Mouse (Mus musculus): ENCODE measurements around the gene Ift22. TPM values are rescaled to one million over a fixed set of nuclear protein-coding genes. Genes with fewer than 3 reads are reported as not detected.
"Not testable (repeated sequence)": the region's sequence is repeated elsewhere in the genome, so short reads cannot be mapped to it uniquely, and the experiment has no call there.

Ift22 gene
- polyA plus RNA-seq, 1 experiment from 2014 or later: 72.5 TPM

DNA sequence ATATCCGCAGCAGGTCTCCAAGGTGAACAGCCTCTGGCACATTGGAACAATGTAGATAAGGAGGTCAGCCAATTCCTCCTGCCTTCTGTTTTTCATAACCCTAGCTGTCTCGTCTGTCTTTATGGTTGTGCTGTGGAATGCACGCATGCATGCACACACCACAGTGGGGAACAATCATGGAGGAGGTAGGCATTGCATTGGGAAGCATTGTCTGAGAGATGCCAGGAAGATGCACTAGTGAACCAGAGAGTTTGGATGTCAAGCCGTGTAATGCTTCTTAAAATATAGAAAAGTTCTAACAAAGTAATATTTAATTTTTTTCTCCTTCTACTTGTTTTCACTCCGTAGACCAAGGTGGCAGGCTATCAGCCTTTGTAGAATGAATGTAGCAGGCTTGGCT lies 25.0 kb downstream of the Ift22 start:
- WGBS: 85% methylated on average over 5 of the region's 5 CpGs
- no peak for DNase-seq (ENCODE audit: low spot score)
- Histone ChIP-seq H3K9me3 (replicated peaks; ENCODE audit: control insufficient read depth, low read length) (no peaks in the 10 kb centered on the region), H3K9ac (replicated peaks; ENCODE audit: low read length) (no peak overlapping the region), H3K4me1 (ENCODE audit: control insufficient read depth, insufficient read depth, low read length) (no peaks in the 10 kb centered on the region), H3K27me3 (ENCODE audit: control insufficient read depth, insufficient read depth, low read length) (no peaks in the 10 kb centered on the region), H3K36me3 (replicated peaks; ENCODE audit: control insufficient read depth, insufficient read depth, low read depth, low read length) (no peaks in the 10 kb centered on the region), H3K4me2 (ENCODE audit: low read depth, low read length) (no peak overlapping the region), H3K27ac (replicated peaks; ENCODE audit: low read depth, low read length) (no peak overlapping the region), H3K4me3 (ENCODE audit: low read depth, low read length) (no peak overlapping the region)
- ATAC-seq (replicated peaks; ENCODE audit: insufficient number of reproducible peaks, low FRiP score, low TSS enrichment, low read depth): no peak

DNA sequence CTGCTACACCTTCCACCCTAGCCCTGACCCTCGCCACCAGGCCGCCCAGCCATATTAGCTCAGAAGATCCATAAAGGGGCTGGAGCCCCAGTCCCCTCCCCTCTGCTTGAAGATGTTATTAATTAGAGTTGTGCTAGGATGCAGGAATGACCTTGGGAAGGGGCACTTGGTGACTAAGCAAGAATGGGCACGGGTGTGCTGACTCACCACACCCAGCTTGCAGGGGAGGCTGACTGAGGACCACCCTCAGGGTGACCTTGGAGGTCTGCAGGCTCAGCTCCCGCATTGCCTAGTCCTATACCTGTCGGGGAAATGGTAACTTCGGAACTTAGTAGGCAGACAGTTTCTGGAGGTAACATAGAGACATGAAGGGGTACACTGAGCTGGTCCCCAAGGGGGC lies 26.0 kb downstream of the Ift22 start:
- H3K27ac ChIP-seq (replicated peaks; ENCODE audit: low read depth, low read length): no peak overlapping the region
- H3K36me3 ChIP-seq (replicated peaks; ENCODE audit: control insufficient read depth, insufficient read depth, low read depth, low read length): no peaks in the 10 kb centered on the region
- no peak overlapping the region for H3K9ac ChIP-seq (replicated peaks; ENCODE audit: low read length)
- no peak overlapping the region for H3K4me3 ChIP-seq (ENCODE audit: low read depth, low read length)
- WGBS: 80% methylated on average over 6 of the region's 6 CpGs
- H3K4me1 ChIP-seq (ENCODE audit: control insufficient read depth, insufficient read depth, low read length): no peaks in the 10 kb centered on the region
- H3K4me2 ChIP-seq (ENCODE audit: low read depth, low read length): no peak overlapping the region
- no peak for ATAC-seq (replicated peaks; ENCODE audit: insufficient number of reproducible peaks, low FRiP score, low TSS enrichment, low read depth)
- no peaks in the 10 kb centered on the region for H3K9me3 ChIP-seq (replicated peaks; ENCODE audit: control insufficient read depth, low read length)
- no peak for DNase-seq (ENCODE audit: low spot score)
- H3K27me3 ChIP-seq (ENCODE audit: control insufficient read depth, insufficient read depth, low read length): no peaks in the 10 kb centered on the region

DNA sequence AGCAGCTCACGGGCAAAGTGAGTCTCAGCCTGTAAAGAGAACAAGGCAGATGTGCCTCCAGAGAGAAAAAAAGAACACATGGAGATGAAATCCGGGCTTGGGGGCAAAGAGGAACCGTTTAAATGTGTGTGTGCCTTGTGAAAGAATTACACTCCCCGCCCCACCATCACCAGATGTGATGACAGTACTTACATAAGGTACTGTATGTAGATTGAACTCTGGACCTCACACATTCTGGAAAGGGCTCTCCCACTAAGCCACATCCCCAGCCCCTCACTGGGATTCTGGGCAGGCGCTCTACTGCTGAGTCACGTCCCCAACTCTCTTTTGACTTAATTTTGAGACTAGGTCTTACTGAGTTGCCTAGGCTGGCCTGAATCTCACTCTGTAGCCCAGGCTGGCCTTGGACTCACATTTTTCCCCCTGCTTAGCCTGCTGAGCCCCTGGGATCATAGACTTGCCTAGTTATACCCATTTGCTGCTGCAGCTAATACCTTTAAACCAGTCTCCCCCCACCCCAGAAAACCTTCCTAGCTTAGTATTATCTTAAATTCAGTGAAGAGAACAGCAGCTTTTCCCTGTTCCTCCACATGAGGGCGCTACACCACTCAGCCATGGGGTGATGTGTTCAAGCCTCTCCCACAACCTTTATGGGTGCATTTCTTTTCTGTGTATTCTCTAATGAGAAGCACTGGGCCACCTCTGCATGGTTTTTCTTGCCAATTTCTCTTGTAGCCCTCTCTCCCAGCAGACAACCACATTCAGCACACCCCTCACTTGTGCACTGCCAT lies 28.1 kb downstream of the Ift22 start:
- no peak overlapping the region for H3K27ac ChIP-seq (replicated peaks; ENCODE audit: low read depth, low read length)
- H3K4me3 ChIP-seq (ENCODE audit: low read depth, low read length): no peak overlapping the region
- no peaks in the 10 kb centered on the region for H3K9me3 ChIP-seq (replicated peaks; ENCODE audit: control insufficient read depth, low read length)
- no peak for DNase-seq (ENCODE audit: low spot score)
- no peak overlapping the region for H3K9ac ChIP-seq (replicated peaks; ENCODE audit: low read length)
- H3K4me2 ChIP-seq (ENCODE audit: low read depth, low read length): no peak overlapping the region
- WGBS: 65% methylated on average over 7 of the region's 7 CpGs
- no peak for ATAC-seq (replicated peaks; ENCODE audit: insufficient number of reproducible peaks, low FRiP score, low TSS enrichment, low read depth)
- H3K27me3 ChIP-seq (ENCODE audit: control insufficient read depth, insufficient read depth, low read length): no peaks in the 10 kb centered on the region
- no peaks in the 10 kb centered on the region for H3K4me1 ChIP-seq (ENCODE audit: control insufficient read depth, insufficient read depth, low read length)
- H3K36me3 ChIP-seq (replicated peaks; ENCODE audit: control insufficient read depth, insufficient read depth, low read depth, low read length): no peaks in the 10 kb centered on the region

DNA sequence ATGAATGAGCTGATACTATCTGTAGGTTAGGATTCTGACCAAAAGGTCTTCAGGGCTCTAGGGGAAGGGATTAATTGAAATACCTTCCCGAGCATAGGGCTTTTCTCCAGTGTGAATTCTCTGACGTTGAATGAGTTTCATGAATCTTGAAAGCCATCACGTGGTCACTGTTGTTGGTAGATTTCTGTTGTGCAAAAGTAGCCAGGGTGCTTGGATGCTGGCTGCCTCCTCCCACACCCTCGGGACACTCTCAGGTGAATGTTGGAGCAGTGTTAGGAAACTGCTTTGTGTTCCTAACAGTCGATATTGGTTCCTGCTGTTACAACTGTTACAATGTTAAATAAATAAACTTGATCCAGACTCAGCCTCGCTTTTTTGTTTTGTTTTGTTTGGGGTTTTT lies 28.8 kb downstream of the Ift22 start:
- Histone ChIP-seq H3K9ac (replicated peaks; ENCODE audit: low read length) (no peak overlapping the region), H3K9me3 (replicated peaks; ENCODE audit: control insufficient read depth, low read length) (no peaks in the 10 kb centered on the region), H3K27ac (replicated peaks; ENCODE audit: low read depth, low read length) (no peak overlapping the region), H3K27me3 (ENCODE audit: control insufficient read depth, insufficient read depth, low read length) (no peaks in the 10 kb centered on the region), H3K36me3 (replicated peaks; ENCODE audit: control insufficient read depth, insufficient read depth, low read depth, low read length) (no peaks in the 10 kb centered on the region), H3K4me1 (ENCODE audit: control insufficient read depth, insufficient read depth, low read length) (no peaks in the 10 kb centered on the region), H3K4me2 (ENCODE audit: low read depth, low read length) (no peak overlapping the region), H3K4me3 (ENCODE audit: low read depth, low read length) (no peak overlapping the region)
- ATAC-seq (replicated peaks; ENCODE audit: insufficient number of reproducible peaks, low FRiP score, low TSS enrichment, low read depth) (no peak), DNase-seq (ENCODE audit: low spot score) (no peak)
- 83% methylated on average over 6 of the region's 6 CpGs for WGBS

DNA sequence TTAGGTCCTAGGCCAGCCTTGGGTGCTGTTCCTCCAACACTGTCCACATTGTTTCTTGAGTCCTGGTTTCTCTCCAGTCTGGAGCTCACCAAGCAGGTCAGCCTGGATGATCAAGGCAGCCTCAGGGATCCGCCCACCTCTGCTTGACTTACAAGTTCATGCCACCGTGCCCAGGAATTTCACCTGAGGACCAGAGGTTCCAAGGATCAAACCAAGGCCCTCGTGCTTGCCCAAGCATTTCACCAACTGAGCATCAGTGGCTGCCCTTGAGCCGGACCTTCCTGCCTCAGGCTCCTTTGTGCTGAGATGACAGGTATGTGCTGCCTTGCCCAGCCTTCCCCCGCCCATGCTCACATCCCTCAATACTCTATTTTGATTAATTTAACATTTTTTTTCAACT lies 29.7 kb downstream of the Ift22 start:
- Histone ChIP-seq H3K4me3 (ENCODE audit: low read depth, low read length) (no peak overlapping the region), H3K36me3 (replicated peaks; ENCODE audit: control insufficient read depth, insufficient read depth, low read depth, low read length) (no peaks in the 10 kb centered on the region), H3K27ac (replicated peaks; ENCODE audit: low read depth, low read length) (no peak overlapping the region), H3K4me2 (ENCODE audit: low read depth, low read length) (no peak overlapping the region), H3K9ac (replicated peaks; ENCODE audit: low read length) (no peak overlapping the region), H3K27me3 (ENCODE audit: control insufficient read depth, insufficient read depth, low read length) (no peaks in the 10 kb centered on the region), H3K4me1 (ENCODE audit: control insufficient read depth, insufficient read depth, low read length) (no peaks in the 10 kb centered on the region), H3K9me3 (replicated peaks; ENCODE audit: control insufficient read depth, low read length) (no peaks in the 10 kb centered on the region)
- ATAC-seq (replicated peaks; ENCODE audit: insufficient number of reproducible peaks, low FRiP score, low TSS enrichment, low read depth): no peak
- 82% methylated on average over 5 of the region's 5 CpGs for whole genome bisulfite sequencing
- DNase-seq (ENCODE audit: low spot score): no peak

DNA sequence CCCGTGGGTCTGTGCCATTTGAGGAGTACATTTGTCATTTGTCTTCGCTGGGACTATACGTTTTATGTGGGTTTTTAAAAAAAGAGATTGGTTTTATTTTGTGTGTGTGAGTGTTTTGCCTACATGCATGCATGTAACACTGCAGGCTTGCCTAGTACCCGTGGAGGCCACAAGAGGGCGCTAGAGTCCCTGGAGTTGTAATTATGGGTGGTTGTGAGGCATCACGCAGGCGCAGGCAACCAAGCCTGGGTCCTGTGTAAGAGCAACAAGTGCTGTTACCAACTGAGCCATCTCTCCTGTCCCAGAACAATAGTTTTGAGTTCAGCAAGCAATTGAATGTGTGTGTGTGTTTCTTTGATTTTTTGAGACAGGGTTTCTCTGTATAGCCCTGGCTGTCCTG lies 31.3 kb downstream of the Ift22 start:
- 62% methylated on average over 7 of the region's 7 CpGs for WGBS
- no peak for ATAC-seq (replicated peaks; ENCODE audit: insufficient number of reproducible peaks, low FRiP score, low TSS enrichment, low read depth)
- Histone ChIP-seq H3K4me3 (ENCODE audit: low read depth, low read length) (no peak overlapping the region), H3K9ac (replicated peaks; ENCODE audit: low read length) (no peak overlapping the region), H3K36me3 (replicated peaks; ENCODE audit: control insufficient read depth, insufficient read depth, low read depth, low read length) (no peaks in the 10 kb centered on the region), H3K9me3 (replicated peaks; ENCODE audit: control insufficient read depth, low read length) (no peaks in the 10 kb centered on the region), H3K27ac (replicated peaks; ENCODE audit: low read depth, low read length) (no peak overlapping the region), H3K27me3 (ENCODE audit: control insufficient read depth, insufficient read depth, low read length) (no peaks in the 10 kb centered on the region), H3K4me1 (ENCODE audit: control insufficient read depth, insufficient read depth, low read length) (no peaks in the 10 kb centered on the region), H3K4me2 (ENCODE audit: low read depth, low read length) (no peak overlapping the region)
- peak; percentile 7 for DNase-seq (ENCODE audit: low spot score)

DNA sequence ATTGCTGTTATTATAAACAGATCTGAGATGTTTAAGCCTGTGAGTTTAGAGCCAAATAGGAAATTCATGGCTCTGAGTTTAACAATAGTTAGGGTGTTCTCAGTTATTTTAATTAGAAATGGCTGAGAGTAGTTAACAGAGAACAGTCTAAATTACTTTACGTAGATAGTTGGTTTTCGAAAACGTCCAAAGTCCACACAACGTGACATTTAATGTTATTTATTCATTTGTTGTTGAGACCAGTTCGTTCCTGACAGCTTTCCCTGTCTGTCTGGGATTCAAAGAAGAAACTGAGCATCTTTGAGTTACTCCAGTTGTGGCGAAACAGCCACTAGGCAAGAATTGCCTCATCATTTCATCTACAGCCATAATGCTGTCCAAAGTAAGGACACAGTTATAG lies 32.1 kb downstream of the Ift22 start:
- H3K27ac ChIP-seq (replicated peaks; ENCODE audit: low read depth, low read length); H3K9ac ChIP-seq (replicated peaks; ENCODE audit: low read length); H3K4me2 ChIP-seq (ENCODE audit: low read depth, low read length); H3K27me3 ChIP-seq (ENCODE audit: control insufficient read depth, insufficient read depth, low read length); H3K4me3 ChIP-seq (ENCODE audit: low read depth, low read length); H3K9me3 ChIP-seq (replicated peaks; ENCODE audit: control insufficient read depth, low read length); DNase-seq (ENCODE audit: low spot score); ATAC-seq (replicated peaks; ENCODE audit: insufficient number of reproducible peaks, low FRiP score, low TSS enrichment, low read depth); H3K36me3 ChIP-seq (replicated peaks; ENCODE audit: control insufficient read depth, insufficient read depth, low read depth, low read length); H3K4me1 ChIP-seq (ENCODE audit: control insufficient read depth, insufficient read depth, low read length): not testable (repeated sequence)
- WGBS: 85% methylated on average over 6 of the region's 6 CpGs

DNA sequence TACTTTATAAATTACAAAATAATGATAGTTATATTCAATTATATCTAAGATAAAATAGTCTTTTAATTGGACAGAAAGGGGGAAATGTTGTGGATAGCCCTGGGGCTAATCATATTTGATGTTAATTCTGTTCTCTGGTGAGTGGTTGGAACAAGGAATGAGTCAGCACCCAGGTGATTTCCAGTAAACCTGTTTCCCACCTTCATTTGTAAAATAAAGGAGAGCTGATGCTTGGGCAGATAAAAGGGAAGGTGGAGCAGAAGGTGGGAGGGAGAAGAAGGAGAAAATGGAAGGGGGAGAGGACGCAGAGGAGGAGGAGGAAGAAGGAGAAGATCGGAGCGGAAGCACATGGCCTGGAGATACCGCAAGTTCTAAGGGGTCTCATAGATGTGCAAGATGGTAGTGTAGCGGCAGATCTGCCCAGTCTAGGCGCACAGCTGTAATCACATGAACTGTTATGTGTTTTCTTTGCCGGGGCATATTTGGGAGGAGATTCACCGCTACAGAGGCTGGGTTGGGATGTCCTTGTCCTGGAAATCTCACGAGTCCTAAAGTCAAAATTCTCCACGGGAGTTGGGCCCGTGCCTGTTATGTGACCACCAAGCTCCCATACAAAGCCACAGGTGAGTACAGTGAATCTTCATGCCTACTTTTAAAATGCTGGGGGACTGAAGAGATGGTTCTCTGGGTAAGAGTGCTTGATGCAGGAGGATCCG lies 33.1 kb downstream of the Ift22 start:
- Histone ChIP-seq H3K4me1 (ENCODE audit: control insufficient read depth, insufficient read depth, low read length) (no peaks in the 10 kb centered on the region), H3K36me3 (replicated peaks; ENCODE audit: control insufficient read depth, insufficient read depth, low read depth, low read length) (no peaks in the 10 kb centered on the region), H3K27me3 (ENCODE audit: control insufficient read depth, insufficient read depth, low read length) (no peaks in the 10 kb centered on the region), H3K9me3 (replicated peaks; ENCODE audit: control insufficient read depth, low read length) (no peaks in the 10 kb centered on the region), H3K9ac (replicated peaks; ENCODE audit: low read length) (no peak overlapping the region), H3K27ac (replicated peaks; ENCODE audit: low read depth, low read length) (no peak overlapping the region), H3K4me3 (ENCODE audit: low read depth, low read length) (no peak overlapping the region), H3K4me2 (ENCODE audit: low read depth, low read length) (no peak overlapping the region)
- DNase-seq (ENCODE audit: low spot score): no peak
- WGBS: 85% methylated on average over 12 of the region's 12 CpGs
- no peak for ATAC-seq (replicated peaks; ENCODE audit: insufficient number of reproducible peaks, low FRiP score, low TSS enrichment, low read depth)

All from embryonic facial prominence, embryonic 11.5 days (tissue).